Mouse (Mus musculus) lung, postnatal 36 days (tissue): Measurements from ENCODE around the gene Ccr6.

Experiments
- DNase-seq: peaks from one replicate; pipeline ENCODE4 v3.0.0; 2022; ENCODE audit warnings: mixed read lengths

The Ccr6 gene

GRCm38 (mm10) chr17:8234537-8234936, 1.3 kb upstream of the Ccr6 start:
- DNase-seq, result no peak

- DNase-seq, result no peak
Observed at GRCm38 (mm10) chr17:8238012-8238710, 2.3 kb downstream of the Ccr6 start.

GRCm38 (mm10) chr17:8239561-8239960, 3.7 kb downstream of the Ccr6 start:
- DNase-seq, result no peak

GRCm38 (mm10) chr17:8240517-8240916, 4.7 kb downstream of the Ccr6 start:
- DNase-seq, result no peak

DNA sequence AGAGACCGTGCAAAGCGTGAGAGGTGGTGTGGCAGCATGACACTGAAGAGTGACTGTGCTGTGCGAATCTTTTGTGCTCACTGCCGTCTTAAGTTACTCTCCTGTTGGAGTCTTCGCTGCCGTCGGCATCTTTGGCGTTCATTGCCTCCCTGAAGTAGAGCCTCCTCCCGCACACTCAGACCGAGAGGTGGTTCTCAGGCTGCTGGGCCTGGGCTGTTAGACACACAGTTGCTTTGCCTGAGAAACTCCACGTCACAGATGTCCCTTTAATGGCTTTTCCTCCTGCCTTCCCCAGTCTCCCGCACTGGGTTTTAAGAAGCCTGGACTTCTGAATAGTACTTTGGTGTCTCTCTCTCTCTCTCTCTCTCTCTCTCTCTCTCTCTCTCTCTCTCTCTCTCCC, 5.8 kb downstream of the Ccr6 start:
- DNase-seq, result no peak

DNA sequence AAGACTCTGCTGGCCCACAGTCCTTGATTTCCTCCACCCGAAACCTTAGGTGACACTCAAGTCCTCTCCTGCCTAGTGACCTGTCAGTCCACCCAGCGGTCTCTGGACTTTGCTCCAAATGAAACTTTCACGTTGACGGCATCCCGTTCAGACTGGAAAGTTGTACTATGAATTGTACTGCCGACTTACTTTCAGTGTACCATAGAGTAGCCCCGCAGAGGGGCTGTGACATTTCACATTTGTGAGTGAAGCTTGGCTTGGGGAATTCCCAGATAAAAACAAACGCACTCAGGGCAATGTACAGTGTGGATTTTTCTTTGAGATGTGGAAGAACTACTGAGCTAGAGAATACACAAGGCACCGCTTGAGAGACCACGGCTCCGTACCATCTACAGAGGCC, 6.3 kb downstream of the Ccr6 start:
- no peak for DNase-seq

DNA sequence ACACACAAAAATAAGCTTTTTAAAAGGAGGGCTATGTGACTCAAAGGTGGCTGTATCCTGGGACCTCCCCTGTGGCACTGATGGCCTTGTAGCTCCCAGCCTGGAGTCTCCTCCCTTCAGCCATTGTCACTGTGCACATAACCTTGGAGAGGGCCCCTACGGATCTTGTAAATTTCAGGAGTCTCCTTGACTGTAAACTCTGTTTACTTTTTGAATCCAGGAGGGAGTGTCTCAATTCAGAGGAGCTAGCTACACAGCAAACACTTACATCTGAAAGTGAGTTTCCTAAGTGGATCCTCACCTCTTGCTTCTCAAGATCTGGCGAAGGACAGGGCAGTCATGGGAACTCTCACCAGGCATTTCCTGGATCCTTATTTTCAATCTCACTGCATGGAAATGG, 8.3 kb downstream of the Ccr6 start:
- DNase-seq, result peak; percentile 55

DNA sequence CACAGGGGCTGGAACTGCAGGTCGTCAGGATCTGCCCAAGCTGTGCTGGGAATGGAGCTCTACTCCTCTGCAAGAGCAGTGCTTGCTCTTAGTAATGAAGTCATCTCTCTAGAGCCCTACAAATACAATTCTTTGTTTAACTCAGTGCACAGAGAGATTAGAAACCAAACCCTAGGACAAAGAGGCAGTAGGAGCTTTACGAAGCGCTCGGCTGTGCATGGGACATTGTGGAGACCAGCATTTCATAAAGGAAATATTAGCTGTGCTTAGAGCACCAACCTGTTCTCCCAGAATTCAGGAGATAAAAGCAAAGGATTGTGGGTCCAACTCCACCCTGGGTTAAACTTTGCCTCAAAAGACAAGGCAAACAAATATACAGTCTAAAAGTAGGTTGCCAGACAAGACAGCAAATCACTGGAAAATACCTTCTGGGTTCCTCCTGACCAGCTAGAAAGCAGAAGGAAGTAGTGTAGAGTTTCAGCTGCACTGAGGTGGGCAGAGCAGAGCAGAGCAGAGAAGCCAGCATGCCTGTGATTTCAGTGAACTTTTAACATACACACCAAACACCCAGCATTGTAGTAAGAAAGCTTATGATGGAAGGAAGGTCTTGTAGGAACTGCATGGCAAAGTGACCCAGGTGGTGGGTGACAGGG, 10.4 kb downstream of the Ccr6 start:
- no peak for DNase-seq

DNA sequence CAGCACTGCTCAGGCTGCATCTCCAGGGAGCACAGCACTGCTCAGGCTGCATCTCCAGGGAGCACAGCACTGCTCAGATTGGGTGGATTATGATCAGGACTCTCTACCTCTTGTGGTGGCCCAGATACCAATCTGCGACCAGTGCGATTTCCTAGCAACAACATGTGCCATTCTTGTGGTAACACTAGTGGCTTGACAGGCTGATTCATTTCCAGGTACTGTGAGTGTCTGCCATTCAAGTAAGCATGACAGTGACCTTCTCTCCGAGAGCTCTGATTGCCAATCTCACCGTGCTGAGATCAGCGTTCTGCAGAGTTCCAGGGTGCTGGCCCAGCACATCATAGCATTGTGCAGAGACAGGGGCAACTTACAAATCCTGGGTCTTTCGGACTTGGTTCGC, 15.9 kb downstream of the Ccr6 start:
- DNase-seq, result no peak

- DNase-seq, result no peak
Observed at GRCm38 (mm10) chr17:8254268-8254667, 18.4 kb downstream of the Ccr6 start.

DNA sequence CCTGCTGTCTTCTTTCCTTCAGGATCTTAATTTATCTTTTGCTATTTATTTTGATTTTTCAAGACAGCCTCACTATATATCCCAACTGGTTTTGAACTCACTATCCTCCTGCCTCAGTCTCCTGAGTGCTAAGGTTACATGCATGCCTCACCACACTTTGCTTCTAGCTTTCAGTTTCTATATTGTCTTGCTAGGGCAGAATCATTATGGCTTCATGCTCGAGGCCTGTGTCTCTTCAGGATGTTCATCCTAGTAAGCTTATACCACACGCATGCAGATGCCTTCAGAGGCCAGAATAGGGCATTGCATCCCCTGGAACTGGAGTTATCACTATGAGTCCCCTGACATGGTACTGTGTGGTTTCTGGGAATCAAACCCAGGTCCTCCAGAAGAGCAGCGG, 19.1 kb downstream of the Ccr6 start:
- no peak for DNase-seq

GRCm38 (mm10) chr17:8255583-8255982, 19.7 kb downstream of the Ccr6 start:
- peak; percentile 30 for DNase-seq

DNA sequence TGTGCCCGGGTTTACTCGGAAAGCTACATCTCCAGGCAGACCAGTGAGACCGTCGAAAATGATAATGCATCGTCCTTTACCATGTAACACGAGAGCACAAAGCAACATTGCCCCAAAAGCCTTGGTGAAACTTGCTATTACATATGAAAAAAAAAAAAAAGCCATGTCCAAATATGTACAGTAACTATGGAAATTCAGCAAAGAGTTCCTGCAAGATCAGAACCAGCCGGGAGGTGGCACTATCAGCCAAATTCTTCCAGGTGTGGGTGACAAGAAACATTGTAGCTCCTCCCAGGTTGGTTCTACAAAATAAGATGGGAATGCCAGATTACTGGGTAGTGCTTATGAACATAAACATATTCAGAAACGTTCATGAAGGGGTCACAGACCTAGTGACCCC, 21.1 kb downstream of the Ccr6 start:
- peak; percentile 40 for DNase-seq

DNA sequence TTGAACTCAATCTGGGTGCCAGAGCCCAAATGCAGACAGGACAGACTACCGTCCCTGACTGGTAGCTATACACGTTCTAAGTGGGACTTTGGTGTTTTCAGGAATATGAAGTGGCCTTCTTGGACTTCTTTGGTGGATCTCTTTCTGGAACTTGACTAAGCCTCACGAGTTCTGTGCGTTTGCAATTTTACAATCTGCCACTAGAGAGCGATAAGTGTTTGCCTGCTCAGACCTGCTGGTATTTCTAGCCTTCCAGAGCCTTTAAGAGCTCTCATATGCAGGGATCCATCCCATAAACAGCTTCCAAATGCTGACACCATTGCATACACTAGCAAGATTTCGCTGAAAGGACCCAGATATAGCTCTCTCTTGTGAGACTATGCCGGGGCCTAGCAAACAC, 28.8 kb downstream of the Ccr6 start:
- peak; percentile 87 for DNase-seq

- DNase-seq, result peak; percentile 84
Observed at GRCm38 (mm10) chr17:8272054-8272749, 36.4 kb downstream of the Ccr6 start.

DNA sequence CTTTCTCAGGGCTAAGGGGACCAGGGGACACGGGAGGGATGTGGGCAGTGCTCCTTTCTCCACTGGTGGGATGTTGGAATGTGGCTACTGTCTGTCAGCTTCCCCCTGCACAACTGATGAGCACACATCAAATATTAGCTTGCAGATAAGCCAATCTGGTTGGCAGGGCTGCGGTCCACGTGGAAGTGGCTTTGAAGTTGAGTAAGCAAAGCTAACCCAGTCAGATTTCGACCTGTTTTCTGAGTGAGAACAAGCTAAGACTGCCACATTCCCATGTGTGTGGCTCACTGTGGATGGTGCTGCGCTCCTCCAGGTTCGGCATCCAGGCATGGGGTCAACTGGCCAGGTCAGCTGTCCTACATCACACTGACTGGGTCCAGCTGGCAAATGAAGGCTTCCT, 37.1 kb downstream of the Ccr6 start:
- no peak for DNase-seq

DNA sequence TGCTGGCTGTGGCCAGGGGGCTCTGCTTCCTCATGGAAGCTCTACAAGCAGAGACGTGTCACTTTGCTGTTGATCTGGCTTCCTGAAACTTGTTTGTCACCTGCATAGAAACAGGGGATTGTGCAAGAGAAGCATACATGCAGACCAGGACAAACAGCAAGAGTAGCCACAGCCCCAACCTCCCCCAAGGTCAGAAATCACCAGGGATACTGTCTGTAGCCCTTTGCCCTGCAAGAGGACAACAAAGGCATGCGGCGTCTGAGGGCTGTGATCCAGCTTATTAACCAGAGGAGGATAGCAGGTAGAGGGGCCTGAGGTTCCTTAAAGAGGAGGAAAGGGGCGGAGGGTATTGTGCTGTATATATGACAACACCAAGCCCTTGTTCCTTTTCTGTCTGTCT, 40.2 kb downstream of the Ccr6 start:
- DNase-seq, result no peak

GRCm38 (mm10) chr17:8276680-8277079, 40.8 kb downstream of the Ccr6 start:
- DNase-seq, result no peak

GRCm38 (mm10) chr17:8277266-8277665, 41.4 kb downstream of the Ccr6 start:
- no peak for DNase-seq

- DNase-seq, result no peak
Observed at GRCm38 (mm10) chr17:8278356-8278755, 42.5 kb downstream of the Ccr6 start.

DNA sequence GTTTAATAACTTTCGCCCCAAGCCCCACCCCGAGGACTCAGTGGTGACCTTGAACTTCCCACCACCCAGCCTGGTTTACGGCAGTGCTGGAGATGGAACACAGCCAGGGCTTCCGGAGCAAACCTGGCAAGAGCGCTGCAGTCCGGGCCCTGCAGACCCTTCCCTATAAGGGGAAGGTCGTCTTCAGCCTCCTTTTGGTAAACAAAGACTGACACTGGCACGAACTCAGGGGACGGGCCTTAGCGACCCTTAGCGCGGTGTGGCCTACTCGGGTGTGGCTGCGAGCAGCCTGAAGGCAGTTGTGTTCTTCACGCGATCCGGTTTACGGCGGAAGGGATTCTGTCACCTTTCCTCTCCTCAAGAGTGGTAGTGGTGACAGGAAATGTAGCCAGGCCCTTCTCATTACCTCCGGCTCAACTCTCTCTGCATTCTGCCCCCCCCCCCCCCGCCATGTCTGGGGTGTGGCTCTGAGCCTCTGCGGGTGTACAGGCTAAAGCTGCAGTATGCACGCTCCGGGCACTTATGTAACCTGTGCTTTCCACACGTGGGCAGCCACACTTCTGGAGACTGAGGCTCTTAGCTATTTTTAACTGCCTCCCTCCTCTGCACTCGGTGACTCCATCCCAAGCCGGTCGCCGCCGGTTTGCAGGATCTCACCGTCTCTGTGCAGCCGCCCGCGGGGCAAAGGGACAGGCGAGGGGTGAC, 47.1 kb downstream of the Ccr6 start, which contains the start of gene Mpc1:
Gene Mpc1 (plus strand): TSS at position 84 of the 705 bp plus-strand sequence.
- DNase-seq, result peak; percentile 90

DNA sequence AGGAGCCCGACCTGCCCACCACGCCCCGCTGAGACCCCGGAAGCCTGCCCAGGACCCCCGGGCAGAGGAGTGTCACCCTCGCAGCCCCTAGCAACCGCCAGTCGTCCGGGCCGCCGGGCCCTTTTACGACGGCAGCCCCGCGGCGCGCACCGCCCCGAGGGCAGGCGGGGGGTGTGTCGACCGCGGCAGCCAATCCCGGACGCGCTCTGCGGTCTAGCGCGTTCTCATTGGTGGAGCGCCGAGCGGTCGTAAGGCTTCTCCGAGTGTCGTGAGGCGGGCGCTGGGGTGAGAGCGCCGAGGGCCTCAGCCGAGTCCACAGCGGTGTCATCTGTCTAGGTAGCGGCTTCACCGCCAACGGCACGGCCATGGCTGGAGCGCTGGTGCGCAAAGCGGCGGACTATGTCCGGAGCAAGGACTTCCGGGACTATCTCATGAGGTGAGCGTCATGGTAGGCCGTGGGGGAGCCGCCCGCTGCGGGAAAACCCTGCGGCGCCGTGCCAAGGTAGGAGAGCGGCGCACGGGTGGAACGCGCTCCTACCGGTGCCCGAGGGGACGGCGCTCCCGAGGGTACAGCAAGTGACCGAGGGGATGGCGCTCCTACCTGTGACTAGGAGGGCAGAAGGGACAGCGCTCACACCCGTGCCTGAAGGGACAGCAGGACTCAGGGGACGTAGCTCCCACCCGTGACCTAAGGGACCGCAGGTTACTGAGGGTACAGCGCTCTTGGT, 47.8 kb downstream of the Ccr6 start:
- DNase-seq, result peak; percentile 96

- peak; percentile 30 for DNase-seq
Observed at GRCm38 (mm10) chr17:8284254-8284661, 48.4 kb downstream of the Ccr6 start.
